In the genomic region with DNA sequence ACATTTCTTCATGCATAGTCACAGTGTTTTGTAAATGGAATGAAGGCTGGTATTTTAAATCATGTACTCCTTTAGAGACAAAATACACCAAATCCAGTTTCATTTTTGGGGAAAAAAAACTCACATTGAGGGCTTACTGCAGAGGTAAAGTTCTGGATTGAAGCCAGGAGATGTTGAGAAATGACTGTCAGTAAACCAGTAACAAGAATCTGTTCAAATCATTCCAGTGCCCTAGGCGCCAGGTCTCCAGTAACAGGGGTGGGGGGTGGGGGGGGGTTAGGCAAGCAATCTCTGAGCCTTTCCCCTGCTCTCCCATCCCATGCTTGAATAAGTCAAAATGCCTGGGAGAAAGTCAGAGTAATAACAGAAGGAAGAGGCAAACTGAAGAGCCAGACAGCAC, we compare ENCODE assay signal across 27 mouse cellular contexts.
"Had no signal": no experiment of that assay in that cellular context is flagged by ENCODE, and none has a peak within 500 bp of the region (broad histone marks: within the 10 kb centered on the region; RNA-seq: fewer than 3 reads in every experiment).

No protein-coding gene starts in this region.

- H3K4me1 ChIP-seq: embryonic facial prominence, embryonic 12.5 days; embryonic facial prominence, embryonic 15.5 days had no signal

- H3K36me3 ChIP-seq: embryonic facial prominence, embryonic 12.5 days; embryonic facial prominence, embryonic 13.5 days; embryonic facial prominence, embryonic 15.5 days; forebrain, embryonic 10.5 days; forebrain, embryonic 12.5 days; forebrain, embryonic 15.5 days had no signal

- H3K9me3 ChIP-seq: embryonic facial prominence, embryonic 12.5 days; embryonic facial prominence, embryonic 13.5 days; embryonic facial prominence, embryonic 15.5 days; forebrain, embryonic 10.5 days; forebrain, embryonic 12.5 days; forebrain, embryonic 13.5 days; forebrain, embryonic 15.5 days had no signal

- H3K4me3 ChIP-seq: embryonic facial prominence, embryonic 12.5 days; embryonic facial prominence, embryonic 13.5 days; embryonic facial prominence, embryonic 15.5 days; erythroblast, embryonic 14.5 days; forebrain, embryonic 10.5 days; forebrain, embryonic 12.5 days; forebrain, embryonic 13.5 days; forebrain, embryonic 15.5 days; gastrocnemius, adult 2 months; heart, adult 2 months had no signal

- H3K27ac ChIP-seq: embryonic facial prominence, embryonic 12.5 days; embryonic facial prominence, embryonic 13.5 days; embryonic facial prominence, embryonic 15.5 days; forebrain, embryonic 10.5 days; forebrain, embryonic 12.5 days; forebrain, embryonic 13.5 days; forebrain, embryonic 15.5 days; gastrocnemius, adult 2 months; heart, adult 2 months had no signal

- H3K9ac ChIP-seq: embryonic facial prominence, embryonic 12.5 days; embryonic facial prominence, embryonic 13.5 days; embryonic facial prominence, embryonic 15.5 days; forebrain, embryonic 12.5 days; forebrain, embryonic 13.5 days; forebrain, embryonic 15.5 days; forebrain, postnatal 0 days had no signal

- H3K4me2 ChIP-seq: embryonic facial prominence, embryonic 12.5 days; embryonic facial prominence, embryonic 13.5 days; embryonic facial prominence, embryonic 15.5 days; forebrain, embryonic 12.5 days; forebrain, embryonic 13.5 days; forebrain, embryonic 15.5 days had no signal

- H3K27me3 ChIP-seq: embryonic facial prominence, embryonic 12.5 days; embryonic facial prominence, embryonic 13.5 days; embryonic facial prominence, embryonic 15.5 days; forebrain, embryonic 12.5 days; forebrain, embryonic 13.5 days; forebrain, embryonic 15.5 days had no signal

- ATAC-seq: forebrain, embryonic 13.5 days; forebrain, embryonic 14.5 days; forebrain, embryonic 15.5 days; forebrain, embryonic 16.5 days; forebrain, postnatal 0 days had no signal

- DNase-seq: cerebellum, adult 2 months; cerebellum, adult 8-10 months; cerebellum, adult 9-10 months; cerebellum, adult 9-11 months; cerebellum, postnatal 10 days; cerebellum, postnatal 14 days; cerebellum, postnatal 25 days; cerebellum, postnatal 36 days; embryo, embryonic 11 days; forebrain, postnatal 0 days; gastrocnemius, adult 2 months; gastrocnemius, postnatal 10 days; gastrocnemius, postnatal 14 days; gastrocnemius, postnatal 25 days; gastrocnemius, postnatal 36 days; heart, adult 18-20 months; heart, adult 2 months had no signal
